Mouse (Mus musculus): ENCODE data around the gene Fbxw4. TPM values are rescaled to one million over a fixed set of nuclear protein-coding genes. Genes with fewer than 3 reads are reported as not detected.
A peak's percentile ranks its signal among the peaks of the same experiment; 100 is the strongest.

Gene Fbxw4
- polyA plus RNA-seq, 1 experiment = 145 TPM

DNA sequence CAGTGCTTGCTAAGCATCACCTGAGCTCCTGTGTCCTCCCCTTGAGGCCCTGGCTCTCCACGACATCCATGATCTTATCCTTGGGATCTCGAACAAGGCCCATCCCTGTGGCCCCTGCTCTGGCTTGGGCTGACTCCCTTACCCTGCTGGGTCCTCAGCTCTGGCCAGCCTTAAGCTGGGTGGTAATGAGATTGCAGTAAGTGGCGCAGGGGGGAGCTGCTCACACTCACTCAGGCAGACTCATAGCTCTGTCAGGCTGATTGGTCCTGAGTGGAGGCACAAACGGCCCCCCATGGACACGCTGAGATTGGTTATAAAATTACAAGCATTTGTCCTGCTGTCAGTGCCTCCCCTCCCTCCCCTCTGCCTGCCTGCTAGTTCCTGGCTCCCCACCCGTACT is 124.2 kb downstream of the Fbxw4 start:
- Histone ChIP-seq H3K4me3 (ENCODE audit: control insufficient read depth, insufficient read depth, low read length) (no peak overlapping the region), H3K36me3 (ENCODE audit: control insufficient read depth, insufficient read depth, low read length) (no peaks in the 10 kb centered on the region), H3K27me3 (ENCODE audit: control insufficient read depth, insufficient read depth, low read length) (no peaks in the 10 kb centered on the region), H3K27ac (ENCODE audit: control insufficient read depth, insufficient read depth, low read length) (no peak overlapping the region), H3K4me1 (replicated peaks; ENCODE audit: control insufficient read depth, insufficient read depth, low read length) (peaks cover 7% of the 10 kb centered on the region)
- no peak for TF ChIP-seq POLR2A (IDR thresholded peaks at IDR 0.05; ENCODE audit: control insufficient read depth, extremely low read depth, insufficient read depth, low read length, poor library complexity)
- TF ChIP-seq CTCF (IDR thresholded peaks at IDR 0.05; ENCODE audit: borderline replicate concordance, control insufficient read depth, extremely low read depth, insufficient read depth, low read length, poor library complexity) = no peak
- DNase-seq = no peak
- 85% methylated on average over 6 of the region's 6 CpGs for WGBS

DNA sequence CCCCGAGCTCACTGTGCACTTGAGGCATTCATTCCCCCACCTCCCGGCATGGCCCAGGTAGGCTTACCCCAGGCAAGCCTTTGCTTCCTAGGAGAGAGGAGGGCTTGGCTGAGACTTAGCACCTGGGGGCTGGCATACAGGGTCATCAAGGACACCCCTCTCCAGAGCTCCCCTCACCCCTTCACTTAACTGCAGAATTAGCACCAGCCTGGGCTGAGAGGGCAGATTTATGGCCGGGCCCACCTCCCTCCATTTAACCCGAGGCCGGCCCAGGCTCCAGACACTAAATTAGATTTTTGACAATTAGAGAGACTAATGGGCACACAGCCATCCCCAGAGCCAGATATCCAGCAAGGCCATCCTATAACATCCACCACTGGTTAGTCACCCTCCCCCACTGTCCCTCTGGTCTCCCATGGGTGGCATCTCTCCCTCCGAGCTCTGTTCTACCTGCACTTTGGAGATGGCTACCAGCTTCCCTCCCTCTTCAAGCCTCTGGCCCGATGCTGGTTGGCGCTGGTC is 124.8 kb downstream of the Fbxw4 start:
- Histone ChIP-seq H3K27me3 (ENCODE audit: control insufficient read depth, insufficient read depth, low read length) (no peaks in the 10 kb centered on the region), H3K4me3 (ENCODE audit: control insufficient read depth, insufficient read depth, low read length) (no peak overlapping the region), H3K36me3 (ENCODE audit: control insufficient read depth, insufficient read depth, low read length) (no peaks in the 10 kb centered on the region), H3K4me1 (replicated peaks; ENCODE audit: control insufficient read depth, insufficient read depth, low read length) (peaks cover 12% of the 10 kb centered on the region), H3K27ac (ENCODE audit: control insufficient read depth, insufficient read depth, low read length) (no peak overlapping the region)
- WGBS = 94% methylated on average over 8 of the region's 8 CpGs
- DNase-seq = no peak
- no peak for TF ChIP-seq POLR2A (IDR thresholded peaks at IDR 0.05; ENCODE audit: control insufficient read depth, extremely low read depth, insufficient read depth, low read length, poor library complexity)
- TF ChIP-seq CTCF (IDR thresholded peaks at IDR 0.05; ENCODE audit: borderline replicate concordance, control insufficient read depth, extremely low read depth, insufficient read depth, low read length, poor library complexity) = no peak

- H3K36me3 ChIP-seq (ENCODE audit: control insufficient read depth, insufficient read depth, low read length) = no peaks in the 10 kb centered on the region
- H3K4me1 ChIP-seq (replicated peaks; ENCODE audit: control insufficient read depth, insufficient read depth, low read length) = peaks cover 29% of the 10 kb centered on the region
- no peak for DNase-seq
- H3K27ac ChIP-seq (ENCODE audit: control insufficient read depth, insufficient read depth, low read length) = no peak overlapping the region
- 52% methylated on average over 7 of the region's 7 CpGs for WGBS
- H3K4me3 ChIP-seq (ENCODE audit: control insufficient read depth, insufficient read depth, low read length) = no peak overlapping the region
- no peaks in the 10 kb centered on the region for H3K27me3 ChIP-seq (ENCODE audit: control insufficient read depth, insufficient read depth, low read length)
- TF ChIP-seq POLR2A (IDR thresholded peaks at IDR 0.05; ENCODE audit: control insufficient read depth, extremely low read depth, insufficient read depth, low read length, poor library complexity) = no peak
- TF ChIP-seq CTCF (IDR thresholded peaks at IDR 0.05; ENCODE audit: borderline replicate concordance, control insufficient read depth, extremely low read depth, insufficient read depth, low read length, poor library complexity) = no peak
These were observed 126.5 kb downstream of the Fbxw4 start for GRCm38 (mm10) chr19:45533617-45534016.

DNA sequence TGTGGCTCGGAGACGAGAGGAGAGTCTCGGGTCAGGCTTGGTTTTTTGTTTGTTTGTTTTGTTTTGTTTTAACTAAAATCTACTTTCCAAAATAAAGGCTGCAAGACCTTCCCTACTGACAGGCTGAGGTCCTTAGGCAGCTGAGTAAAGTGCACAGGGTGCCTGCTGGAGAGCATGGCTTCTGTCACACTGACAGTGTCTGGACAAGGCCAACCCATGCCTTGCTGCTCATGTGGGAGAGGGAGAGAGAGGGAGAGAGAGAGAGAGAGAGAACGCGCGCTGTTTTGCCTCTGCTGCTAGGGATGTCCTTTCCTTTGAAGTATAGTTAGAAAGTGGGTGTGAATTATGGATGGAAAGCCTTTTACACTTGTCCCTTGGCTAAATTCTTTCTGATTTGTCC is 128.6 kb downstream of the Fbxw4 start:
- TF ChIP-seq POLR2A (IDR thresholded peaks at IDR 0.05; ENCODE audit: control insufficient read depth, extremely low read depth, insufficient read depth, low read length, poor library complexity) = no peak
- TF ChIP-seq CTCF (IDR thresholded peaks at IDR 0.05; ENCODE audit: borderline replicate concordance, control insufficient read depth, extremely low read depth, insufficient read depth, low read length, poor library complexity) = no peak
- Histone ChIP-seq H3K27ac (ENCODE audit: control insufficient read depth, insufficient read depth, low read length) (no peak overlapping the region), H3K4me3 (ENCODE audit: control insufficient read depth, insufficient read depth, low read length) (no peak overlapping the region), H3K36me3 (ENCODE audit: control insufficient read depth, insufficient read depth, low read length) (no peaks in the 10 kb centered on the region), H3K27me3 (ENCODE audit: control insufficient read depth, insufficient read depth, low read length) (no peaks in the 10 kb centered on the region), H3K4me1 (replicated peaks; ENCODE audit: control insufficient read depth, insufficient read depth, low read length) (peaks cover 48% of the 10 kb centered on the region)
- WGBS = 57% methylated on average over 6 of the region's 6 CpGs
- DNase-seq = no peak

DNA sequence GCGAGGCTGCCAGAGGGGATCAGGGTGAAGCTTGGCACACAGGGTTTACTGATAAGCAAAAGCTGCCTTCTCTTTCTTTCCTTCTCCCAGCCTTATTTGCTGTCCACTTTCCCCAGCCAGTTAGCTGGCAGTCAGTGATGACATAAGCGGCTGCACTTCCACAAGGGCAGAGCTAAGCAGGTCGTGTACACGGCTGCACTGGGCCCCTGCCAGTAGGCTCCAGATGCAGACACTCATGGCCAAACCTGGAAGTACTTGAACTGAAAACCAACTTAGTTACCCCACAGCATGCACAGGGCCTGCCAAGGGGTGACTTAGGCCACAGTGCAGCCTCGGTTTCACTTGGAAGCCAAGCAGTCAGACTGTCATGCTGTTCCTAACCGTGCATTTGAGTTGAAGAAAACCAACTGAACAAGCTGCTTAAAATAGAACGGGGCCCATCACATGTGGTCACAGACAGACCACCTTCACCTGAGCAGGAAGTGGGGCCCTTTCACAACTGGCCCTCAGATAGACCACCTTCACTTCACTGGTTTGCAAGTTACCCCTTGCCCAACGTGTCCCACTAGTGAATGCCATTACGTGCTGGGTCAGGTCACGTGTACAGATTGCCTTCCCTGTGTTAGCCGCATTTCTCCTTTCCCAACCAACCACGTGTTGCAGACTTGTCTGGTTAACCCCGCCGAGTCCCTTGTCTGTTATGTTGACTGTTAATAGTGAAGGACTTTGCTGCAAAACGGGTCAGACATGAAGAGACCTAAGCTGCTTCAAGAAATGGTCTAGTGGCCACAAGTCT is 129.7 kb downstream of the Fbxw4 start:
- Histone ChIP-seq H3K27ac (ENCODE audit: control insufficient read depth, insufficient read depth, low read length) (peak overlapping the region; percentile 1; the same call in 1 of the 2 replicates), H3K27me3 (ENCODE audit: control insufficient read depth, insufficient read depth, low read length) (no peaks in the 10 kb centered on the region), H3K4me1 (replicated peaks; ENCODE audit: control insufficient read depth, insufficient read depth, low read length) (peaks cover 48% of the 10 kb centered on the region), H3K36me3 (ENCODE audit: control insufficient read depth, insufficient read depth, low read length) (no peaks in the 10 kb centered on the region), H3K4me3 (ENCODE audit: control insufficient read depth, insufficient read depth, low read length) (no peak overlapping the region)
- TF ChIP-seq POLR2A (IDR thresholded peaks at IDR 0.05; ENCODE audit: control insufficient read depth, extremely low read depth, insufficient read depth, low read length, poor library complexity) (no peak), CTCF (IDR thresholded peaks at IDR 0.05; ENCODE audit: borderline replicate concordance, control insufficient read depth, extremely low read depth, insufficient read depth, low read length, poor library complexity) (no peak)
- 17% methylated on average over 15 of the region's 15 CpGs for WGBS
- no peak for DNase-seq

GRCm38 (mm10) chr19:45529294-45529693 is 130.8 kb downstream of the Fbxw4 start:
- 45% methylated on average over 5 of the region's 5 CpGs for WGBS
- Histone ChIP-seq H3K4me1 (replicated peaks; ENCODE audit: control insufficient read depth, insufficient read depth, low read length) (peaks cover 48% of the 10 kb centered on the region), H3K4me3 (ENCODE audit: control insufficient read depth, insufficient read depth, low read length) (no peak overlapping the region), H3K36me3 (ENCODE audit: control insufficient read depth, insufficient read depth, low read length) (no peaks in the 10 kb centered on the region), H3K27ac (ENCODE audit: control insufficient read depth, insufficient read depth, low read length) (peak overlapping the region; percentile 84), H3K27me3 (ENCODE audit: control insufficient read depth, insufficient read depth, low read length) (no peaks in the 10 kb centered on the region)
- TF ChIP-seq CTCF (IDR thresholded peaks at IDR 0.05; ENCODE audit: borderline replicate concordance, control insufficient read depth, extremely low read depth, insufficient read depth, low read length, poor library complexity) = no peak
- TF ChIP-seq POLR2A (IDR thresholded peaks at IDR 0.05; ENCODE audit: control insufficient read depth, extremely low read depth, insufficient read depth, low read length, poor library complexity) = no peak
- DNase-seq = no peak

Other genes with a start within 250 kb of the Fbxw4 start
- 6.7 and 6.8 TPM in 2 replicates for gene Poll, start 99.8 kb downstream of the Fbxw4 start, polyA plus RNA-seq (2012; rRNA removed)
- gene Gm17018, start 99.7 kb downstream of the Fbxw4 start, polyA plus RNA-seq (2012; rRNA removed) = 11.9 and 14.6 TPM in 2 replicates
- gene Fgf8, start 82.6 kb upstream of the Fbxw4 start, polyA plus RNA-seq (2012; rRNA removed) = 0.26 and 0.33 TPM in 2 replicates
- gene Npm3, start 89.3 kb upstream of the Fbxw4 start, polyA plus RNA-seq (2012; rRNA removed) = 146 and 167 TPM in 2 replicates
- gene Mgea5, start 123.5 kb upstream of the Fbxw4 start, polyA plus RNA-seq (2012; rRNA removed) = 71.2 and 74.2 TPM in 2 replicates
- gene Kcnip2, start 155.7 kb upstream of the Fbxw4 start, polyA plus RNA-seq (2012; rRNA removed) = 4.6 and 13.5 TPM in 2 replicates